Mouse (Mus musculus): ENCODE measurements at regions not wholly inside any gene's neighbourhood (a gene's known extent, or its start where the extent isn't known, plus 50 kb on each side); places are given as distances from the start of the nearest gene placed in this dataset.

DNA sequence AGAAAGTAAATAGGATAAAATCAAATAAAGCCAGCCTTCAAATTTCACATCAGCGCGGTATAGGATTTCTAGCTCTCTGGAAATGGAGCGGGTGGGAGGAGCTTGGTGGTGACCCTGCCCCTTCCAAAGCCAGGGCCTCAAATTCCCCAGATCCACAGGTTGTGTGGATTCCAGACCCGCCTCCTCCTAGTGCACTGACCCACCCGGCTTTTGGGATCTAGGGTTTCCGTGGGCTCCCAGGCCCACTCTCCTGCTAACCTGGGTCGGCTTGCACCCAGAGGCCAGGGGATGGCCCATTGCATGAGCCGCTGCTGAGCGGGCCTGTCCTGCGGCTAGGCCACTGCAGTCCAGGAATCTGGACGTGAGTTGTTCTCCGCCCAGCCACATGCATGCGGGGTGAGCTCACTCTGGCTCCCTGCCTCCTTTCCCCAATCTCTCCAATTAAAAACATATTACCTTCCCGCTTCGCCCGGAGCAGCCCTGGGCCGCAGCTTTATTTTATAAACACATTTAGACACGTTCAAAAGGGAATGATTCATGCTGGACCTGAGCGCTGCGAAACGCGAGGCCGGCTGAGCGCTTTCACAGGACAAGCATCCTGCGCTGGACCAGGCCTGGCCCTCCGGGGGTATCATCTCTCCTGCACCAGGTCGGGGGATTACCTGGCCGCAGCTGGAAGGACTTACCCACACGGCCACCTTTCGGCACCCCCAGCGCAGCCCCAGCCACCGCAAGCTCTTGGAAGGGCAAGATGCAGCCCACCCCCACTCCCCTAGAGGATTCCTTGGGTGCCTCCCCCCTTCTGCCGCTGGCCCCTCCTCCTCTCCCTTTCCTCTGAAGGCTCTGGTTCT is 101.2 kb upstream of the Smim23 start:
- no peak for ATAC-seq (replicated peaks; ENCODE audit: low FRiP score, low TSS enrichment, poor library complexity, severe bottlenecking)

DNA sequence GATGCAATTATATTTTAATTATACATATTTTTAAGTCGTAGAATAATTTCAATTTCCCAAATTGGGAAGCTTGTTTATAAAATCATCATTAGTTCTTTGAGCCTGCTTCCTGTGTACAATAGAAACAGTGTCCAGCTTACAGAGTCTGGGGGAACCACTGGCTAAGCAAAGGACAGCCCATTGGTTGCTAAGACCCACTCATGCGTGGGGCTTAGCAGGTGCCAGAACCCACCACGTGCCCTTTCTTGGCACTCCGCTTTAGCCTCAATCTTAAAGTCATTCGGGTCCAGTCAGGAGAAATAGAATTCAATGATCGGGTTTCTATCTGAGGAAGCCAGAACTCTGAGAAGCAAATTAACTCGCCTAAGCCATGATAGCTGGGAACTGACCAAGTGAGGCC is 100.5 kb upstream of the Smim23 start:
- no peak for ATAC-seq (replicated peaks; ENCODE audit: low FRiP score, low TSS enrichment, poor library complexity, severe bottlenecking)

DNA sequence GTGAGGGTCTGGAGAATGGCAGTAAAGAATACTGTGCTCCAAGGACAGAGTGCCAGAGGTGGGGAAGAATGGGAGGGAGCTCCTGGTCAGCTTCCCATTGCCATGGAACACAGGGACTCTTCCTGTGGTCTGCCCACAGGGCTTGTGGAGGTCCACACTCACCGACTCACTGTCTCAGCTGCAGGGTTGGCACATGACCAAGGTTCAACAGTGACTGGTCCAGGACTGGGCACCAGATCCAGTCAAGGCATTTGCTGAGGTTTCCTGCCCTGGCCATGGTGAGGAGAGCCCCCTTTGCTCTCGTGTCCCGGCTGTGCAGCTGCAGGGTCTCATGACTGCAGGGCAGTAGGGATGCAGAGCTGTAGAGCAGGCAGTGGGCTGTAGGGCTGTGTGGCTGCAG is 88.7 kb upstream of the Smim23 start:
- ATAC-seq (replicated peaks; ENCODE audit: low FRiP score, low TSS enrichment, poor library complexity, severe bottlenecking), result no peak

DNA sequence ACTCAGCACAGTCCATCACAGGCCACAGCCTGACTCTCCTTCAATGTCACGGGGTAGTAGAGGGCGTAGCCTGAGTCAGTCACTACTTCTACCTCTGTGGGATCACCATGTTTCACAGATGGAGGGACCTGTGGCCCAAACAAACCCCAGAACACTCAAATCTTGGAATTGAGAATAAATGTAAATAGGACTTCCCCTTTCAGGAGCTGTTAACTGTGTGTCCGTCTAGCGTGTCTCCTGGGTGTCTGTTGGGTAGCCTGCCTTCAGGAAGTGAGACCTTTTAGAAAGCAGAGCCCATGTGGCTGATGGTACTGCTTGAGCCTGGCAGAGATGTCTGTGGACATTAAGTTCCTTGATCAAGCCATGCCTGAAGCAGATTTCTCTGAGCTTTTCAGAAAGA is 87.4 kb upstream of the Smim23 start:
- no peak for ATAC-seq (replicated peaks; ENCODE audit: low FRiP score, low TSS enrichment, poor library complexity, severe bottlenecking)

DNA sequence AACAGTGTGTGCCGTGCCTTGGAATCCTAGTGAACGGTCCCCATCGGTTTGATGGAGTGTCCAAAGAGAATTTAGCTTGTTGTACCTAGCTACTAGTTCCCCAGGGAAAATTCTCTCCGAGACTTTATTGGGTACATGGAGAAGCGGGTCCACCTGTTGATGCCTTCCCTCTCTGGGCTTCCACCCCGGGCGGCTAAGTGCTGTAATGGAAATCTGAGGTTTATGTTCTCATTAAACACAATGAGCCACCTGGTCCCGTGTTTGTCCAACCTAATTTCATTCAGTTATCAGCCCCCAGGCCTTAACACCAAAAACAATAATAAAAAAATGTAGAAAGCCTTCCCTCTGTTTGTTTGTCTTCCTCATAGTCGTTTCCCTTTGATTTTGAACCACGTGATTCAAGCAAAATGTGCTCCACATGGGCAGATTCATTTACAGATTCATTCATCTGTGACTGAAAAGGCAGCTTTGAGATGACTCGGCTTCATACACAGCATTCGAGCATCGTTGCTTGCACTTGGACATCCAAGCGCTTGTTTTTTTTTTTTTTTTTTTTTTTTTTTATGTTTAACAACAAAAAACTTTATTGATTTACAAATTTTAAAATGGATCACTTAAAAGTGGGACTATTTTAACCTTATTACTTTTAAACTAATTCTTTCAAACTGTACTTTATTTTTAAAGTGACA is 84.5 kb upstream of the Smim23 start:
- no peak for ATAC-seq (replicated peaks; ENCODE audit: low FRiP score, low TSS enrichment, poor library complexity, severe bottlenecking)

DNA sequence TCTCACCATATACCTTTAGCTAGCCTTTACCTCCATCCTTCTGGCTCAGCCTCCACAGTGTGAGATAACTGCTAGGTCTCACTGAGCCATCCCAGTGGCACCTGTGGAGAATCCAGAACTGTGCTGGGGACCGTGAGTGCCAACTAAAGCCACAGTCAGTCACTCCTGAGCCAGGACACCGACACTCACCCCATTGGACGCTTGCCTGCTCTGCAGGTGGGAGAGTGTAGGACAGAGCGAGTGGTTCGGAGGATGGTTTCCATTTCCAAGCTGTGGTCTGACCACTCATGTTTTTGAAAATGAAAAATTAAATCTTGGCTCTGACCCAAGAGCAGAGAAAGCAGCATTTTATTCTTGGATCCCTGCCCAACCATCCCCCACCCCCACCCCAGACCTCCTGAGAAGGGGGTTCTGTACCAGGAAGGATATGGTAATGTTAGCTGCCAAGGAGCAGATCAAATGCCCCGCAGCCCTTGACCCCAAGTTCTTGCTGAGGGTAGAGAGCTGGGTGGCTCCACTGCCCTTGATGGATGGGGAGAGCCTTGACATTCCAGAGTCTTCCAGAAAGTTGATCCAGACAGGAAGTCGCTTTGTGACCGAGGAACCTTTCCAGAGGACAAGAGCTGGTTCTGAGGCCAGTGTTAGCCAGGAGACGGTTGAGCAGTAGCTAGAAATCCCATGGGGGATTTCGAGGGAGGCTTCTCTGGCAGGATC is 83.3 kb upstream of the Smim23 start:
- no peak for ATAC-seq (replicated peaks; ENCODE audit: low FRiP score, low TSS enrichment, poor library complexity, severe bottlenecking)

DNA sequence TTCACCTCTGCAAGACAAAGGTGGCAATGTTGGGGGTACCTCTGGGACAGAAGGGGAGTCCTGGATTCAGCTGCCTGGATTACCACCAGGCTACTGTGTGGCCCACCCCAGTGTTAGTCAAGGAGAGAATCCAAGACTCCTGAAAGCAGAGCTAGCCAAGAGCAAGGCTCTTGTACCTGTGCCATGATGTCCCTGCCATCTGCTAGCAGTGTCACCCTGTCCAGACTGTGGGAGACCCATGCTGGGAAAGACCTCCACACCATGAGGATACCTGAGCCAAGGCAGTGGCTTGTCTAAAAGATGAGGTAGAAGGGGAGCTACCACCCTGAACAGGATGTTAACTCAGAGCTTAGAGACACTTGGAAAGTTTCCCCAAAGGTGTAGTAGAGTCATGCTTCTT is 79.6 kb upstream of the Smim23 start:
- no peak for ATAC-seq (replicated peaks; ENCODE audit: low FRiP score, low TSS enrichment, poor library complexity, severe bottlenecking)

DNA sequence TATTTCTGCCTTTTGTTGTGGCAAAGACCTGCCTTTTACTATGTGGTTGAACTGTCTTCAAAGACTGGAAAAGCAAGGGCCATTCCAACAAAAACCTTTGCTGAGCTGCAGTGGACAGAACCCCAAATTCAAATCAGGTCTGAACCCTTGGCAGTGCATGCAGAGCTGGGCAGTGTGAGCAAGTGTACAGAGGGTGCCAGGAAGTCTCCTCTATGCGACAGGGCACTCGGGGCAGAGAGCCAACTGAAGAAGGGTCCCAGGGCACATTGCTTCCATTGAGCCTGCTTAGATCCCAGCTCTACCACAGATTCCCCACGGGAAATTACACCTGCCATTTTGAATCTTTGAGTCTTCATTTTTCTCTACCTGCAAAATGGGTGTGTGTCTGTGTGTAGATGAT is 79.0 kb upstream of the Smim23 start:
- ATAC-seq (replicated peaks; ENCODE audit: low FRiP score, low TSS enrichment, poor library complexity, severe bottlenecking), result no peak

DNA sequence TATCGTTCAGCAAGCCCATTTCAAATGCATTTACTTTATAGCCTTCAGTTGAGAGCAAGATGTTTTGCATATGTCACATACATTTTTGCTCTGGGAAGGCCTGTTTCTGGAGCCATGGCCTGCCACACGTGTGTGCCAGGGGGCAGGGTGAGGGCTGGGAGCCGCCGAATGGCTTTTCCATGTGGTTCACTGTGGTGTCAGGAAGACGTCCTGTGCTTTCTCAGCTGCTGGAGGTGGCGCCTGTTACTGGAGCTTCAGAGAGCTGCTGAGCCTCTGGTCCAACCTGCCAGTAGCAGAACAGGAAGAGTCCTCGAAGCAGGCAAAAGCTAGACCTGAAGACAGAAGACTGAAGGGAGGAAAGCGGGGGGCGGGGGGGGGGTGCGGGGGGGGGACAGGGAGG is 78.5 kb upstream of the Smim23 start:
- no peak for ATAC-seq (replicated peaks; ENCODE audit: low FRiP score, low TSS enrichment, poor library complexity, severe bottlenecking)

DNA sequence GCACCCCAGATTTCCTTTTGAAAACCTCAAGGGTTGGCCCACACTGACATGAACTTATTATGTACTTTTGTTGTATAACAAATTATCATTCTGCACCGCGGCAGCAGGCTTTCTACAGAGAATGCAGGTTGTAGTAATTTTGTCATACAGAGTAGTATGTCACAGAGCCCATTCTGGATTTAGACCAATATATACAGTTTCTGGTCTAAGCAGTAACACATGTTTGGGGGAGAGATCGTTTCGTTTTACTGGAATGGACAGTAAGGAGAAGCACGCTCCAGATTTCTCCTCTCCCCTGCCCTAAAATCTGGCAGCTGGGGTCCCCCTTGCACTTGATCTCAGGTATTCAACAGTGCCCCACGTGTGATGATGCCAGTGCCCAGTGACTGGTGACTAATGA is 76.0 kb upstream of the Smim23 start:
- ATAC-seq (replicated peaks; ENCODE audit: low FRiP score, low TSS enrichment, poor library complexity, severe bottlenecking), result no peak

DNA sequence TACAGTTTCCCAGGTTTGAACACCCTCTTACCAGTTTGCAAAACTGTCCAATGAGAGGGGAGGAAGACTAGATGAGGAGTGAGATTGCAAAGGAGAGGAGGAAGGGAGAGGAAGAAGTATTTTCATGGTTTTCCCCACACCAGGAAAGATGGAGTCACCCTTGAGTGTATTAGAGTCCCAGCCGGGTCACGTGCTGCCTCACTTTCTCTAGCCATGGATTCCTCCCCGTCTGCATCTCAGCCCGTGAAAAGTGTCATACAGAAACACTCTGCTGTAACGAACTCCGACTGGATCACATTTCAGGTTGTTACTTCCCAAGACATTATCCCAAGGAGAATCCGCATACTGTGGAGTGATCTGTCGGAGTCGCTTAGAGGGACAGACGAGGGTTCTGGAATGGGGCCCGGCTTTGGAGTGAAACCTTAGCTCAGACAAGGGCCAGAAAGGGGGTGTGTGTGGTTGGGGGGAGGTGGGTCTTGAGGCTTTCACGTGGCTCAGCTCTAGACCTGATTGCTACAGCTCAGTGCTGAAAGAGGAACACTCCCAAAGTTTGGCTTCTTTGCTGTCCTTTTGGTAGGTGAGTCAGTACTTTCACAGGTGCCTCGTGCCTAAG is 75.3 kb upstream of the Smim23 start:
- no peak for ATAC-seq (replicated peaks; ENCODE audit: low FRiP score, low TSS enrichment, poor library complexity, severe bottlenecking)

DNA sequence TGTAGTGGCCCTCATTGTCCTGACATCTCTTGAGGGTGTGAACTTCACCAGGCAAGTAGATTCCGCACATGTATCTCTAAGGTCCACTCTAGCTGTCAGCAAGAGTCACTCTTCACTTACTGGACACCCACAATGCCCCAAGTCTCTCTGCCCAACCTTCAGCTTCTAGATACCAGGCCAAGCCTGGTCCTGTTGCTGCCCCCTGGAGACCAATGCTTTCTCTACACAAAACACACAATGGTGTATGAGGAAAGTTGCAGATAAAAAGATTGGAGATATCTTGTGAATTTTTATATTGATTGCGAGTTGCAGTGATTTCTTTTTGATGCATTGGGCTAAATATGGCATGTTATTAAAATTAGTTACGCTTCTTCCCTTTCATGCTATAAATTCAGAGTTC is 71.0 kb upstream of the Smim23 start:
- ATAC-seq (replicated peaks; ENCODE audit: low FRiP score, low TSS enrichment, poor library complexity, severe bottlenecking), result no peak

DNA sequence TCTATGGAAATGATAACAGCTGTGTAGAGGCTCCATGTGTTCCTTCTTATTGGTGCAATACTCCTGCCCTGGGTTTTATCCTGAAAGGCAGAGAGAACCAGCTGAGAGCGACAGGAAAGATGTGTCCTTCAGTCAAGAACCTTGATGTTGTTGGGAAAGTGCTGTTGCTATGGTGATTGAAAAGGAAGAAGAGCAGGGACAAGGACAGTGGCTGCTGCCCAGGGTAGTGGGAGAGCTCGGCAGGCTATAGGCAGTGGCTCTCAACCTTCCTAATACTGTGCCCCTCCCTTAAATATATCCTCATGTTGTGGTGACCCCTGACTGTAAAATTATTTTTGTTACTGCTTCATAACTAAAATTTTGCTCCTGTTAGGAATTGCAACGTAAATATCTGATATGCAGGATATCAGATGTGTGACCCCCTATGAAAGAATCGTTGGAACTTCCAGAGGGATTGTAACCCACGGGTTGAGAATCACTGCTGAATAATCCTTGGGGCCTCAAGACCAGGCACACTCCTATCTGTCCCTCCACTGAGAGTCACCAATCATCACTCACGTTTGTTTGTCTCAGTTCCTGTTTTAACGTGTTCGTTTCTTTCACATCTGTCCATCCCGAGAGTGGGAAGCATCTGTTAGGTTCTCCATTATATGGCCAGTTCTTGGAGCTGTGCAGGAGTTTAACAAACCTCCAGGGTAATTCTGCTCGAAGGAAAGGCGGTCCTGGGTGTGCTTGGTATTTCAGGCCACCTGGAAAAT is 68.9 kb upstream of the Smim23 start:
- ATAC-seq (replicated peaks; ENCODE audit: low FRiP score, low TSS enrichment, poor library complexity, severe bottlenecking), result no peak

DNA sequence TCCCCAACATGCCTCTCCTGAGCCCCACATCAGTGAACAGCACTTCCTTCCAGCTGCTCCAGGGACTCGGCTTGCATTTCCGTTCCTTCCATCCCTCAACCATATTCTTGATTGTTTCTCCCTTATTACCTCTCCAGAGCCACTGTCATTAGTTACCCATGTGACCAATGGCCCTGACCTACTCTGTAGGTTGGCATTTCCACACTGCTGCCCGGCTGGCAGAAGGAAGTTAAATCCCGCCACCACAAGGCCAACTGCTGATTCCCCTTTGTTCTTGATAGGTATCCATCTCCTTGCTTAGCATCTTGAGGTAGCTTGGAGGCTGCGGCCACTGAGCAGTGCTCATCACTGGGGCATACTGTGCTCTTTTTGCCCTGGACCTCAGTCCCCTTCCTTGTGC is 68.1 kb upstream of the Smim23 start:
- ATAC-seq (replicated peaks; ENCODE audit: low FRiP score, low TSS enrichment, poor library complexity, severe bottlenecking), result no peak

DNA sequence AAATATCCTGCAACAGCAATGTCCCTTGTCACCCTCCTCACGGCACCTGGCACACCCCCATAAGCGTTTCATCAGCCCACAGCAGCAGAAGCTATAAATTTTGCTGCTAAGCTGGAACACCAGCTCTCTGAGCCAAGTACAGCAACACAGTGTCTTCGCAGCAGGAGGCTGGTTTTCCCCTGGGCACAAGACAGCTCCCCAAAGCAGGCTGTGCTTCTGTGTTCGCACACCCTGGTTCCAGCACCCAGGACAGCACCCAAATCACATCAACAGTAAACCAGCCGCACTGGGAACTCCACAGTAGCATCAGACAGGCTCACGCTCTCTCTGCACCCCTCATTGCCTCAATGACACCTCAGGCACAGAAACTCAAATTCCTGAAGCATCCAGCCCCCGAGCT is 64.8 kb upstream of the Smim23 start:
- ATAC-seq (replicated peaks; ENCODE audit: low FRiP score, low TSS enrichment, poor library complexity, severe bottlenecking), result no peak

DNA sequence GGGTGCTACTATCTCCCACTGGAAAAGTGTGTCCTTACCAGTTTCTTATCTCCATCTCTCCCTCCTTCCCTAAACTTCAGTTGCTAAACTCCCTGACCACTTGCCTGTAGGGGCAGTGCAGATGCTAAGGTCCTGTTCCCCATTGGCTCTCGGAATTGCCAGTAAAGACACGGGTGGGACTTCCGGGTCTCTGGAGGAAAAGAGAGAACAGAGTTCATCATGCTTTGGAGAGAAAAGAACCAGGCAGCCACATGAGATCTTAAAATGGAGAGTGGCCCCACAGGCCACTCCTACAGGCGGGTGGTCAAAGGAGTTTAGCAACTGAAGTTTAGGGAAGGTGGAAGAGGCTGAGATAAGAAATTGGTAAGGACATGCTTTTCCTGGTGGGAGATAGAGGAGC is 60.3 kb upstream of the Smim23 start:
- no peak for ATAC-seq (replicated peaks; ENCODE audit: low FRiP score, low TSS enrichment, poor library complexity, severe bottlenecking)

DNA sequence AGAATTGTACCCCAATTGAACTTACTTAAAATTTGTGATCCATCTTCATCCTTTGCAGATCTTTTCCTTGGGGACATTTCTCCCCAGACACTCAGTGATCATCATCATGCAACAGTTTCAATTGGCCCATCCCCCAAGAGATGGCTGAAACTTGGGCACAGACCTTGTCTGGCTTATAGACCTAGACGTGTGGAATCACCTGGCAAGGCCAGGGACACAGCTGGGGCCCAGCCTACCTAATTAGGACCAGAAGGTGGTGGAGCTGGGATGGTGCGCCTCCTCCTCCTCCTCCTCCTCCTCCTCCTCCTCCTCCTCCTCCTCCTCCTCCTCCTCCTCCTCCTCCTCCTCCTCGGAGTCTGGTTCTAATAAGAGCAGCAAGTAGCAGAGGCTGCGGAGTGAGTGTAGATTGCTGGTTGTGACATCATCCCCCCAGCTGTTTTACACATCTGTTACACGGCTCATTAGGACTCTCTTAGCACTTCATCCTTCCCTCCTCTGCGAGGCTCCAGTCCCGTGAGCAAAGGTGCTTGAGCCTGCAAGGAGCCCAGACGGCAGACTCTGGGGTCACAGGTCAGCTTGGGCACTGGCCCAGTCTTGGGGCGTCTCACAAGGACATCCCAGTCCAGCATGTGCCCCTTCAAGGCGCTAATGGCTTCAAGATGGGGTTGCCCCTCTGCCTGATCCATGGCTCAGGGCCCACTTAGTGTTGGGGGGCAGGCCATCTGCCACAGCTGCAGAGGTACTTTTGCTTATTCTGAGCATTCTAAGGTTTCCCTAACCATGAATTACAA is 58.9 kb upstream of the Smim23 start:
- ATAC-seq (replicated peaks; ENCODE audit: low FRiP score, low TSS enrichment, poor library complexity, severe bottlenecking), result no peak

DNA sequence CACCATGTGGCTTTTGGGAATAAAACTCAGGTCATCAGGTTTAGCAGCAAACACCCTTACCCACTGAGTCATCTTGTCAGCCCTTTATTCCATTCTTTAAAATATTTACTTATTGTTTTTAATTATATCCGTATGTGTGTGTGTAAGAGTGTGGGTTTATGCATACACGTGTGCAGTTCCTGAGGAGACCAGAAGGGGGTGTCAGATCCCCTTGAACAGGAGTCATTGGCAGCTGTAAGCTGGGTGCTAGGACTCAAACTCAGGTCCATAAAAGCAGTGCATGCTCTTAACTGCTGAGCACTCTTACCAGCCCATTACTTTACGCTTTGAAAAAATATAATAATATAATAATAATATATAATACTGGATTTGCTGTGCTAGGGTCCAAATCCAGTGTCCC is 54.6 kb upstream of the Smim23 start:
- ATAC-seq (replicated peaks; ENCODE audit: low FRiP score, low TSS enrichment, poor library complexity, severe bottlenecking), result no peak
